Mouse (Mus musculus): ENCODE measurements around the gene Uap1l1.

Gene Uap1l1

DNA sequence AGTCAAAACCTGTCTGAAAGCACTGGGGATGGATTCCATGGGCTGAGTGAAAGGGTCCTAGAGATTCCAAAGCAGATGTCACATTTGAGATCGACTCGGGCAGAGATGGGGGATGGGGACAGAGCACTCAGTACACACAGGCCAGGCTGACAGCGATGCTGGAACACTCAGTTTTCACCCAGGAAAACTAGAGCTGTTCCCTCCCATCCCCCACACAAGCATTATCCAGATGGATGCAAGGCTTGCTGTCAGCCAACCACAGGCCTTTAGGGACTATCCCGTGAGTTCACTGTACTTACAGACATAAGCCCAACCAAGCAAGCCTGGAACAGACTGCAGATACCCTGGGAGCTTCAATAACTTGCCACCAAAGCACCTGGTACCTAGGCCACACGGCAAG, 25.8 kb upstream of the Uap1l1 start:
- no peaks in the 10 kb centered on the region for H3K36me3 ChIP-seq (ENCODE audit: control insufficient read depth, insufficient read depth, low read length, poor library complexity, severe bottlenecking)
- no peaks in the 10 kb centered on the region for H3K27me3 ChIP-seq (ENCODE audit: control insufficient read depth, insufficient read depth, low read length, poor library complexity, severe bottlenecking)
- DNase-seq (ENCODE audit: low read depth, low spot score): no peak

GRCm38 (mm10) chr2:25384492-25384891, 19.0 kb upstream of the Uap1l1 start:
- Histone ChIP-seq H3K27me3 (ENCODE audit: control insufficient read depth, insufficient read depth, low read length, poor library complexity, severe bottlenecking) (no peaks in the 10 kb centered on the region), H3K36me3 (ENCODE audit: control insufficient read depth, insufficient read depth, low read length, poor library complexity, severe bottlenecking) (no peaks in the 10 kb centered on the region)
- DNase-seq (ENCODE audit: low read depth, low spot score): no peak

- H3K27me3 ChIP-seq (ENCODE audit: control insufficient read depth, insufficient read depth, low read length, poor library complexity, severe bottlenecking): no peaks in the 10 kb centered on the region
- H3K36me3 ChIP-seq (ENCODE audit: control insufficient read depth, insufficient read depth, low read length, poor library complexity, severe bottlenecking): no peaks in the 10 kb centered on the region
- peak; percentile 68 for DNase-seq (ENCODE audit: low read depth, low spot score)
Measured at GRCm38 (mm10) chr2:25376589-25376988, 11.1 kb upstream of the Uap1l1 start.

GRCm38 (mm10) chr2:25373431-25373830, 7.9 kb upstream of the Uap1l1 start:
- H3K27me3 ChIP-seq (ENCODE audit: control insufficient read depth, insufficient read depth, low read length, poor library complexity, severe bottlenecking): no peaks in the 10 kb centered on the region
- H3K36me3 ChIP-seq (ENCODE audit: control insufficient read depth, insufficient read depth, low read length, poor library complexity, severe bottlenecking): no peaks in the 10 kb centered on the region
- DNase-seq (ENCODE audit: low read depth, low spot score): no peak

DNA sequence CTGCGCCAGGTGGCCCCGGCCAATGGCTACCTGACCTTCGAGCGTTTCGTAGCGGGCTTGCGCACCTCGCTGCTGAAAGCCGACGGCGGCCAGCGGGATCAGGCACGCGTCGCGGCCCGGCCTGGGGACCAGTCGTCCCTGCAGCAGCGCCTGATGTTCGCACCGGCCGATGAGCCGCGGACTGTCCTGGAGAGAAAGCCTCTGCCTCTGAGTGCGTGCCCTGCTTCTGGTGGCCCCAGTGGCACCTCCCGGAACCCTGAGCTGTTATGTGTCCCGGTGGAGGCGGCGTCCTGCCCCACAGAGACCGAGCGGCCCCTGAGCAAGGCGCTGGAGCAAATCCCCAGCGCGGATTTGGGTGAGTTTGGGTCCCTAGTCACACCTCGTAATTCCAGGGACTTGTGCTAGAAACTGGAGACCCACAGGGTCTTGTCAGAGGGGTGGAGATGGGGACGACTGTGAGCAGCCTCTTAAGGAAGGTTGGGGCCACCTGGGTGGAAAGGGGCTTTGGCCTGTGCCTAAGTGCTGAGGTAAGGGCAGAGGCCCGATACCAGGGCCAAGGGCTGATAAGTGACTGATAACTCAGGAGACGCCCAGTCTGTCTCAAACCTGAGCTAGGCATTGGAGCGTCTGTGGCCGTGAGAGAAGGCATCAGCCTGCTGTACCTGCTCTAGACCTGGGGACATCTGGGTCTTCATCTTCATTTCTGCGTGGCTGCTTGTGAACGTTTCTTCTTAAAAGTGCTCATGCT, 7.3 kb upstream of the Uap1l1 start:
- Histone ChIP-seq H3K36me3 (ENCODE audit: control insufficient read depth, insufficient read depth, low read length, poor library complexity, severe bottlenecking) (no peaks in the 10 kb centered on the region), H3K27me3 (ENCODE audit: control insufficient read depth, insufficient read depth, low read length, poor library complexity, severe bottlenecking) (no peaks in the 10 kb centered on the region)
- DNase-seq (ENCODE audit: low read depth, low spot score): no peak

DNA sequence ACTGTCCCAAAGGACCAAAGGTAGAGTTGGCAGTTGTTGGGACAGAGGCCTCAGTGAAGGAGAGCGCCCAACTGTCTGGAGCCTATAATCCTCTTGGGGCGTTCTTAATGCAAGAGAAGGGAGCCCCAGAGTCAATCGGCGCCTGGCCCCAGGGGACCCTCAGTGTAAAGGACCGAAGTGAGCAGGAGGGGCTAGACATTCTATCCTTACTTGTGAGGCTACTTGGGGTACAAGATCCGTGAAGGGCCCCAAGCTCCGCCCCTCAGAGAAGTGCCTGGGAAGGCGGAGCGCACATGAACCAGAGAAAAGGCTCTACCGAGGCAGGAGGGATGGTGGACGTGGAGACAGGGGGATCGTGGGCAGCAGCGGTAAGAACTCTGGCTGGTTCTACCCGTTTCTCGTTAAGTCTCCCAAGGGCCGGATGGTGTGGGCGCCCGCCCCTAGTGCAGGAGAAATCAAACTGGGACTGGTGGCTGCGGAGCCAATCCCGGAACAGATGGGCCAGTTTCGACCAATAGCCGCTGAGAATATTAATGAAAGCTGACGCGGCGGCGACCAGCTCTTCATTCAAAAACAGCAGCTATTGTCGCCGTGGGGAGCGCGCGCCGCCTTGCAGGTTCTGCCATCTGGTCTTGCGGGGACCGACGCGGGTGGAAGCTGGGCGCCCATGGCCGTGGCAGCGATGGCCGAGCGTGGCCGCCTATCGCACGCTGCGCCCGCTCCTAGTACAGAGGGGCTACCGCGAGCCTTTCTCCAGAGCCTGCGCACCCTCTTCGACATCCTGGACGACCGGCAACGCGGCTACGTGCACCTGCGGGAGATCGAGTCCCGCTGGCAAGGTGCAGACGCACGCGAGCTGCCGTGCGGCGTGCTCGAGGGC, 6.5 kb upstream of the Uap1l1 start, which contains the start of gene Sapcd2:
Gene Sapcd2 (plus strand): TSS at position 558 of the 880 bp plus-strand sequence.
- Histone ChIP-seq H3K36me3 (ENCODE audit: control insufficient read depth, insufficient read depth, low read length, poor library complexity, severe bottlenecking) (no peaks in the 10 kb centered on the region), H3K27me3 (ENCODE audit: control insufficient read depth, insufficient read depth, low read length, poor library complexity, severe bottlenecking) (no peaks in the 10 kb centered on the region)
- DNase-seq (ENCODE audit: low read depth, low spot score): peak; percentile 89

- no peaks in the 10 kb centered on the region for H3K36me3 ChIP-seq (ENCODE audit: control insufficient read depth, insufficient read depth, low read length, poor library complexity, severe bottlenecking)
- no peaks in the 10 kb centered on the region for H3K27me3 ChIP-seq (ENCODE audit: control insufficient read depth, insufficient read depth, low read length, poor library complexity, severe bottlenecking)
- no peak for DNase-seq (ENCODE audit: low read depth, low spot score)
Measured at GRCm38 (mm10) chr2:25369996-25370395, 4.5 kb upstream of the Uap1l1 start.

DNA sequence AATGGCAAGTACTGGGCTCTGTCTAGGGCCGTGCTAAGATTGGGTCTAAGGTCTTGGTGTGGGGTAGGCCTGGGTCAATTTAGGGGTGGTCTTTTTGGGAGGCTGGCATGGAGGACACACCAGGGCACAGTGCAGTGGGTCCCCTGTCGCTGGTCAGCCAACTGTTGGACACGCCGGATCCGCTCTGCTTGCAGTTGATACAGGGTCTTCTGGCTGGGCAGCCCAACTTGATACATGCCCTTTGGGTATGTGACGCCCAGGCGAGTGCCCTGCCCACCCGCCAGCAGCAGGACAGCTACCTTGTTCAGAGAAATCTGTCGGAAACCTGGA, 756 bp downstream of the Uap1l1 start:
- no peaks in the 10 kb centered on the region for H3K27me3 ChIP-seq (ENCODE audit: control insufficient read depth, insufficient read depth, low read length, poor library complexity, severe bottlenecking)
- DNase-seq (ENCODE audit: low read depth, low spot score): no peak

DNA sequence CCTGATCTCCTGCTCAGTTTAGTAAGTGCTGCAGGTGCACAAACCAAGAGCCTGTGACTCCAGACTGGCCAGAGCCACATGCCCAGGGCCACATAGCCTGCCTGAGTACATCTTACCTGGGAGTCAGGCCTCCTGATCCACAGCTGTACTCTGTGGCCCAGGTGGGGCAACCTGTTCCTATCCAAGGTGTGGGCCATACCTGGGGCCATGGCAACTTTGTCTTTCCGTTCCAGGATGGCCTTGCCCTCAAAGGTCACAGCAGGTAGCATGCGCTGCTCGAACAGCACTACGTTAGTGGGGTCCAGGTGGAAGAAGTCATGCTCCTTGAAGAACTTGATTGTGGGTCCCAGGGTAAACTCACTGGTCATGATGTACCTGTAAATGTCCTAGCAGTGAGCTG, 1.2 kb downstream of the Uap1l1 start:
- no peak for DNase-seq (ENCODE audit: low read depth, low spot score)
- no peaks in the 10 kb centered on the region for H3K27me3 ChIP-seq (ENCODE audit: control insufficient read depth, insufficient read depth, low read length, poor library complexity, severe bottlenecking)

More for the DNA sequence above, 756 bp downstream of the Uap1l1 start:
- H3K36me3 ChIP-seq (ENCODE audit: control insufficient read depth, insufficient read depth, low read length, poor library complexity, severe bottlenecking): peaks cover 2% of the 10 kb centered on the region; the same call in 1 of the 2 replicates

DNA sequence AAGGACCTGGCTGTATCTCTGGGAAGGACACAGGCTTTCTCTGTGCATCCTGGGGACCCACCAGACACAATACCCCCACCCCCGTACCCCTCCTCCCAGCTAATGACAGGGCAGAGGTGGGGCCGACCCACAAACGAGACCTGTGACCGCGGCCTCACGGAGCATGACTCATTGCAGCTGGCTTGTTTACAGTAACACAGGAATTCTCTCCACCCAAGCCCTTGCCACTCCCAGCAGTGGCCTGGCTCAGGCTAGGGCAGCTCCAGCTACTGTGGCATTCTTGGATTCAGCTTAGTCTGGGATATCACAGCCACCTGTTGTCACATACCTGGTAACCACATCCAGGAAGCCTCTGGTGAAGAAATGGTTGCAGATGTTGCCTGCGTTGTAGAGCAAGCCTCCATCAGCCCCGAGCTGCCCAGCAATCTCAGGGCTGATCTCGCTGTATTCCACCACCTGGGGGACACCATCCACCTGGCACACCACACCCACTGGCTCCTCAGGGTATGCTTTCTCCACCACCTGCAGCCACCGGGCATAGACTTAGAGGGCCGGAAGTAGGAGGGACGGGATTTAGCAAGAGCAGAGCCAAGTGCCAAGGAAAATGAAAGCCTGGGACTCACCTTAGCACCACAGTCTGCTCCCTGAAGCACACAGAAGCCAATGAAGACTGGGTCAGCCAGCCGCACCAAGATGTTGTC, 1.9 kb downstream of the Uap1l1 start:
- Histone ChIP-seq H3K27me3 (ENCODE audit: control insufficient read depth, insufficient read depth, low read length, poor library complexity, severe bottlenecking) (no peaks in the 10 kb centered on the region), H3K36me3 (ENCODE audit: control insufficient read depth, insufficient read depth, low read length, poor library complexity, severe bottlenecking) (peaks cover 2% of the 10 kb centered on the region)
- no peak for DNase-seq (ENCODE audit: low read depth, low spot score)

More for the DNA sequence above, 1.2 kb downstream of the Uap1l1 start:
- peaks cover 2% of the 10 kb centered on the region for H3K36me3 ChIP-seq (ENCODE audit: control insufficient read depth, insufficient read depth, low read length, poor library complexity, severe bottlenecking)

DNA sequence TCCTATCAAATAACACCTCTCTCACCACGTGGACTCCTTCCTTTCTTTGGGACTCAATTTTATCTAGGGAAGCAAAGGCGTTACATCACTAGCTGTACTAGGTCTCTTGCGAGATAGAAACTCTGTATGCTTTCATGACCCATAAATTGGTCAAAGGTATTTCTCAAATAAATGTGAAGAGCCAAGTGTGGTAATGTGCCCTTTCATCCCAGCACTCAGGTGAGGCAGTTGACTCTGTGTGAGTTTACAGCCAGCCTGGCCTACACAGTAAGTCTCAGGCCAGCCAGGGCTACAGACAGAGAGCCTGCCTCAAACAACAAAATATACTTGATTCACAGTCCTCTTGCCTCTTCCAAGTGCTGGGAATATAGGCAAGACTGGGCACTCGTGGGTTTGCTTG, 5.6 kb downstream of the Uap1l1 start:
- no peak for DNase-seq (ENCODE audit: low read depth, low spot score)
- H3K27me3 ChIP-seq (ENCODE audit: control insufficient read depth, insufficient read depth, low read length, poor library complexity, severe bottlenecking): no peaks in the 10 kb centered on the region
- peaks cover 2% of the 10 kb centered on the region for H3K36me3 ChIP-seq (ENCODE audit: control insufficient read depth, insufficient read depth, low read length, poor library complexity, severe bottlenecking)

DNA sequence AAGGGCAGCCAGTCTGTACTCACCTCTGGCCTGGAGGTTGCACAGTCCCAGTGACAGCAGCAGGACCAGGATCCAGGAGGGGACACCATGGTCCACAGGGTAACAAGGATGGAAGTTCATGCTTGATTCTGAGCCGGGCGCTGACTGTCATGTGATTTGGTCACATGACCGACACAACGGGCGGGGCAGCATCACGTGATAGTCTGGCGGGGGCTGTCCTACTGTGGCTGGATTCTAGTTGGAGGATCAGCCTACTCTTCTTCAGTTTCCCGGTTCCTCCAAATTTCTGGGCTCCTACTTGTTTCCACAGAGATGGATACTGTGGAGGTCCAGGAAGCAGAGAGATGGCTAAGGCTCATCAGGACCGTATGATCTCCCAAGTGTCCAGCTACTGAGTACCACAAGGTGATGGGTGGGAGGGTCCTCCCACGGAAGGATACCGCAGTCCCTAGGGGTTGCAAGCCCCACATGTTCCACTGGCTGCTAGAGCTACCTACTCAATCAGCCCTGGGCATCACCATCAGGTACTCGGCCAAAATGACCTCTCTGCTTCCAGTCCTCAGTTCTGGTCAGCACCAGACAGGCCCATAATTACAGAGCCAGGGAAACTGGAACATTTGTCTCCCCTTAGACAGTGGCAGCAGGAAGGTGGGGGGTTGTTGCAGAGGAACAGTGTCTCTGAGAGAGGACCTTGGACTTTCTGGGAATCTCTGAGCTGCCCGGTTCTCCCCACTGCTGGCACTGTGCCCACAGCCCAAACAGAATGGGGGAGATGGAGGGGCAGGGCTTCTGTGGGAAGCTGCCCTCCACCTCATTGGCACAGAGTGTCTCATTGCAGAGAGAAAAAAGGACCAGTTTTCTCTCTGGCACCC, 9.0 kb downstream of the Uap1l1 start, which contains the start of gene Dpp7:
Gene Dpp7 (minus strand): TSS at position 152 of the 872 bp plus-strand sequence.
- no peaks in the 10 kb centered on the region for H3K27me3 ChIP-seq (ENCODE audit: control insufficient read depth, insufficient read depth, low read length, poor library complexity, severe bottlenecking)
- peak; percentile 86 for DNase-seq (ENCODE audit: low read depth, low spot score)
- H3K36me3 ChIP-seq (ENCODE audit: control insufficient read depth, insufficient read depth, low read length, poor library complexity, severe bottlenecking): no peaks in the 10 kb centered on the region; the same call in none of the 2 replicates

- DNase-seq (ENCODE audit: low read depth, low spot score): no peak
- peaks cover 2% of the 10 kb centered on the region for H3K36me3 ChIP-seq (ENCODE audit: control insufficient read depth, insufficient read depth, low read length, poor library complexity, severe bottlenecking)
- no peaks in the 10 kb centered on the region for H3K27me3 ChIP-seq (ENCODE audit: control insufficient read depth, insufficient read depth, low read length, poor library complexity, severe bottlenecking)
Measured at GRCm38 (mm10) chr2:25355419-25356066, 9.9 kb downstream of the Uap1l1 start.
